Mouse (Mus musculus): Measurements from ENCODE around the gene Mlst8.

DNA sequence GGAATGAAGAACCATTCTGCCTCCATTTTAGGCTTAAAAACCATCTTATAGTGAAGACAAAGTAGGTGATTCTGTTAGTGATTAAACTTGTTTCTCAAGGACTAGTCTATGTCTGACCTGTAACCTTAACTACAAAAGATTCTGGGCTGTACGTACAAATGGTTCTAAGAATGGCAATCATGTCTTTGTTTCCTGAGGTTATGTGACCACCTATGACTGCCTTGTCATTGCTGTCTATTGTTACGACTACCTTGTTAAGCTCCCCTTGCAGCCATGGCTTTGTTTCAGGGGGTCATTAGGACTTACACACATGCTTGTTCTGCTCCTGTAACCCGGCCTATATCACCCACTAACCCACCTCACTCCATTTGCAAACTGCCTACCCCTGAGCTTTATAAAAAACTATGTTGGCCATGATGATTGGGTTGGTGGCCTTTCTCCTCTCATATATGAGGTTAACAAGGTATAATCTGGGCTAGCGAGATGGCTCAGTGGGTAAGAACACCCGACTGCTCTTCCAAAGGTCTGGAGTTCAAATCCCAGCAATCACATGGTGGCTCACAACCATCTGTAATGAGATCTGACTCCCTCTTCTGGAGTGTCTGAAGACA is 10.1 kb downstream of the Mlst8 start:
- TF ChIP-seq CTCF (IDR thresholded peaks at IDR 0.05) (no peak), POLR2A (IDR thresholded peaks at IDR 0.05; ENCODE audit: insufficient read depth, low read depth, low read length) (no peak)
